Mouse (Mus musculus): ENCODE data around the gene Unk.
A peak's percentile ranks its signal among the peaks of the same experiment; 100 is the strongest.

Unk gene

DNA sequence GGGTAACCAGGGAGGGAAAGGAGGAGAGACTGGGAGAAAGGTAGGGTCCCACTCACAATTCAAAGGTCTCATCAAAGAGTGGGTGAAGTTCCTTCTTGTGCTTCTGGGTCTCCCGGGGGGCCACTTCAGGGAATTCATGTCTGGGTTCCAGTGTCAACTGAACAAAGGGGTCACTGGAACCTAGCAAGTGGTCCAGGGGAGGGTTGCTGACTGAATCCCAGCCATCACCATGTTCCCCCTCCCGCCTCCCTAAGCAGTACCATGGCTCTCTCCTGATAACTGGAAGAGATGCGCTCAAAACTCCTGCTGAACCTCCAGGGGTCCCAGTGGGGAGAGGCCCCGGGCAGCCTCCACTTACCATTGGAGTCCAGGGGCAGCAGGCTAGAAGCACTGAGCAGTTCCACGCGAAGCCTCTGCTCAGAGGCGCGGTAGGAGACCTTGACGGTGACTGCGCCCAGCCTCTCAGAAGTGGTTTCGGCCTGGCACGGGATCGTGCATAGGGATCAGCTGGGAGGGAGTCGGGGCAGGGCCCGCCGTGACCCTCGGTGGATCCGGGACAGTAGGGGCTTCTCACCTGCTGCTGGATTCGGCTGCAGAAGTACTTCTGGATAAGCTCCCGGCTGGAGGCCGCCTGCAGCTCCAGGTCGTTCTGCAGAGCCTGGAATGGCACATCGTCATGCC, 34.2 kb downstream of the Unk start:
- DNase-seq: no peak

GRCm38 (mm10) chr11:116065345-116065744, 35.2 kb downstream of the Unk start:
- DNase-seq: no peak

- DNase-seq: no peak
These were observed 41.4 kb downstream of the Unk start for GRCm38 (mm10) chr11:116071510-116071909.

GRCm38 (mm10) chr11:116072608-116073007, 42.5 kb downstream of the Unk start:
- DNase-seq: no peak

DNA sequence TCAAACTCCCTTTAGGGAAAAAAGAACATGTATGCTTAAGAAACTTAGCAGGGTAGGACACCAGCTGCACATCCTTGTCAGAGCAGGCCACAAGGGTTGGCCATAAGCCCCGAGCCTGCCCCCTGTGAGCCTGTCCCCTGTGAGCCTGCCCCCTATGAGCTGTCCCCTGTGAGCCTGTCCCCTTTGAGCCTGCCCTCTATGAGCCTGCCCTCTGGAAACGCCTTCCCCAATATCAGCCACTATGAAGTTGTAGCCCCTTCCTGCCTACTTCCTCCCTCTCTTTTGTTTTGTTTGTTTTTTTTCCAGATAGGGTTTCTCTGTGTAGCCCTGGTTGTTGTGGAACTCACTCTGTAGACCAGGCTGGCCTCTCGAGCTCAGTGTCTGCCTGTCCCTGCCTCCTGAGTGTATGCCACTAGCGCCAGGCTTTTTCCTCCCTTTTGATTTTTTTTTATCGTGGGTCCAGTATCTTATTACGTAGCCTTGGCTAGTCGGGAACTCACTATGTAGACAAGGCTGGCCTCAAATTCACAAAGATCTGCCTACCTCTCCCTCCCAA, 44.4 kb downstream of the Unk start:
- DNase-seq: no peak

GRCm38 (mm10) chr11:116075539-116076265, 45.6 kb downstream of the Unk start:
- DNase-seq: no peak

- DNase-seq: no peak
These were observed 46.1 kb downstream of the Unk start for GRCm38 (mm10) chr11:116076266-116076540.

DNA sequence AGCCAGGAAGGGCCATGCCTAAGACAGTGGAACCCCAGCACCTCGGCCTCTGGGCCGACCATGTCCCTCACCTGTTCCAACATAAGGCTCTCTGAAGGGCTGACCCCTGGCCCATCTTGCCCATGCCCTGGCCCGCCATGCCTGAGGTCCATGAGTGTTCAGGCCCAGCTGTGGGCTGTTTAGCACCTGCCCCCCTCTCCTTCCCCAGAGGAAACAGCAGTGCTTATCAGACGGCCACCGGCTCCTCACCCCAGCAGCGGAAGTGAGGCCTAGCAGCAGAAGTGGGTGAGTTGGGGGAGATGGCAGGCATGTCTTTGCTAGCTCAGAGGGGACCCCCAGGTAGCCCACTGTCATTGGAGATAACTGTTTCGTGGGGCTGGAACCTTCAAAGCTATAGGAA, 46.7 kb downstream of the Unk start:
- no peak for DNase-seq

DNA sequence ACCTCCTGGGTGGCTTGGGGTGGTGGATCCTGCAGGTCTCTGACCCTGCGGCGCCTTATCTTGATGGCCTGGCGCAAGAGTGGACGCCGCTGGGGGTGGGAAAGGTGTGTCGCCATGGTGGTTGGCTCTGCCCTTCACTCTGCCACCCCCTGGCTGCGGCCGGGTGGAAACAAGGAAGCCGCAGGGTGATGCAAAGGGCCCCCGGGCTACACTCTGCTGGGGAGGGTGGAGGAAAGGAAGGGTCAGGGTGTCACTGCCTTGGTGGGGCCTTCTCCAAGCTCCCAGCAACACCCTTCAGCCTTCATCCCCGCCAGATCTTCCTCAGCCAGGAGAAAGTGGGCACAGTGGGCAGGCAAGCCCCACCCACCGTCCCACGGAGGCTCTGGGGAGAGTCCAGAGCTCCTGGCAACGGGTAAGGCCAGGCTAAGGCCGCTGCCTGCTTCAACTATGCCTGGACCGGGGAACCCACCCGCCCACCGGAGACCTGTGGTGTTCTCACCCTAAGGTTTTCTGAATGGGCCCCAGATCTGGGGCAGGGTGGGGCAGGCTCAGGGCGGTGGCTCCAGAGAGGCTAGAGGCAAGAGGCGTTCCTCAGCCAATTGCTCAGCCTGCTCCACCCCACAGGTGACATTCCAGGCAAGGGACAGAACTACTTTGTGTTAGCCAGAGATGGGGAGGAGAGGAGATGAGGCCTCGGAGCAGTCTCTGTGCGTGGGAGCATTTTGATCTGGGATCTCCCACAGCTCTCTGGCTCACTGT, 47.5 kb downstream of the Unk start, which contains the start of gene Unc13d:
TSS of gene Unc13d (minus strand) at position 516 of the 759 bp plus-strand sequence.
- DNase-seq: no peak

DNA sequence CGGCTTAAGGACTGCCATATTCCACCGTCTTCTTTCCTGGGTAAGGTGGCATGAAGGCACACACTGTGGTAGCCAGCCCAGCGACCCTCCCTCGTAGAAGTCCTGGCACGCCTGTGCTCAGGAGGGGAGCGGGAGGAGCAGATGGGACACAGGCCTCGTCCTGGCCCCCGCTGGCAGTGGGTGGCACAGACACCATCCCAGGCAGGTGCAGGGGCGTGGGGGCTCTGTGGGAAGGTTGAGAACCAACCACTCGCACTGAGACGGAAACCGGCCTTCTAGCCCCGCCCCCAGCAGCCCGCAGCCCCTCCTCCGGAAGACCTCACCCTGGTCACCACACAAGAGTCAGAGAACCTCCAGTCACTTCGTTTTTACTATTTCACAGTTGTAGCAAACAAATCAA, 48.1 kb downstream of the Unk start:
- no peak for DNase-seq

GRCm38 (mm10) chr11:116078676-116079320, 48.7 kb downstream of the Unk start:
- no peak for DNase-seq

GRCm38 (mm10) chr11:116079511-116079910, 49.4 kb downstream of the Unk start:
- peak; percentile 95 for DNase-seq

DNA sequence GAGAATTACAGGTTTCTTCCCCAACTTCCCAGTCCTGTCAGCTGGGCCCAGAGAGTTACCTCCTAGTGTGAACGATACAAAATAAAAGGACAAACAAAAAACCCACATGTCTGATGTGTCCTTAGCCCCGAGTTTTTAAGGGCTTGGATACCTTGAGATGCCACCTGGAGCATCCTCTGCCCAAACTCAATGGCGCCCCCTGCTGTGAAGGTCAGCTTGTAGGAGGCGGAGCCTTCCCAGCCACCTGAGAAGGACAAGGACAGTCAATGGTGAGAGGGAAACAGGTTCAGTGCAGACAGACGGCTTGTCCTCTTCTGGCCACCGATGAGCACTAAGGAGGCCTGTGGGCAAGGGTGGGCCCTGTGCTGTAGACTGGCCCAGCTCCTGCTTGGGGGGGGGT, 51.0 kb downstream of the Unk start:
- DNase-seq: no peak

GRCm38 (mm10) chr11:116083096-116083672, 53.1 kb downstream of the Unk start:
- no peak for DNase-seq

GRCm38 (mm10) chr11:116084166-116084565, 54.0 kb downstream of the Unk start:
- no peak for DNase-seq

- DNase-seq: peak; percentile 100
These were observed 56.4 kb downstream of the Unk start, which contains the start of gene Wbp2 for GRCm38 (mm10) chr11:116086258-116087193. Gene Wbp2, minus strand, starts transcription at chr11:116086995.

- peak; percentile 81 for DNase-seq
These were observed 57.3 kb downstream of the Unk start for GRCm38 (mm10) chr11:116087194-116088130.

DNA sequence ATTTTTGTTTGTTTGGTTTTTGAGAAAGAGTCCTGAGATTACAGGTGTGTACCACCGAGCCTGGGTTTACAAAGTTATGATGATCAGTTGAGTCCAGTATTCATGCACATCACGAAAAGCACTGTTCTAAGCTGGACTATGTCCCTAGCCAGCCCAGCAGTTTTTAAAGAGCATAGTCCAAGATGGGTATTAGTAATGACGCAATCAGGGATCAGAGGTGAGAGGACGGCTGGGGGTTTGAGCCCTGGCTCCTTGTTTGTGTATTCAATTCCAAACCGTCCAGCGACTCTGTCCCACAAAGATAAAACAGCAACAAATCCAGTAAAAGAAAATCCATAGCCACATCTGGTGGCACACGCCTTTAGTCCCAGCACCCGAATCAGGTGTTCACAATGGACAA, 58.1 kb downstream of the Unk start:
- DNase-seq: no peak

- DNase-seq: no peak
These were observed 58.7 kb downstream of the Unk start for GRCm38 (mm10) chr11:116088741-116089394.

- DNase-seq: no peak
These were observed 59.4 kb downstream of the Unk start for GRCm38 (mm10) chr11:116089545-116089944.
